Mouse (Mus musculus): ENCODE results near the gene 4632433K11Rik. TPM values are rescaled to one million over a fixed set of nuclear protein-coding genes. Genes with fewer than 3 reads are reported as not detected.
"Not testable (repeated sequence)": the region's sequence is repeated elsewhere in the genome, so short reads cannot be mapped to it uniquely, and the experiment has no call there.

Gene 4632433K11Rik
- polyA plus RNA-seq, 1 experiment from 2014 or later: not detected

- H3K9me3 ChIP-seq (ENCODE audit: control insufficient read depth, low read length): peaks cover 3% of the 10 kb centered on the region; the same call in 1 of the 2 replicates
- H3K4me2 ChIP-seq (ENCODE audit: low read depth, low read length, severe bottlenecking): no peak overlapping the region
- H3K4me3 ChIP-seq (ENCODE audit: low read depth, low read length): no peak overlapping the region
- peaks cover 10% of the 10 kb centered on the region for H3K4me1 ChIP-seq (replicated peaks; ENCODE audit: control insufficient read depth, insufficient read depth, low read length)
- ATAC-seq (replicated peaks; ENCODE audit: low FRiP score) (no peak), DNase-seq (ENCODE audit: low spot score) (no peak)
- no peak overlapping the region for H3K9ac ChIP-seq (ENCODE audit: low read length)
- H3K36me3 ChIP-seq (ENCODE audit: control insufficient read depth, insufficient read depth, low read length): no peaks in the 10 kb centered on the region
- no peaks in the 10 kb centered on the region for H3K27me3 ChIP-seq (ENCODE audit: control insufficient read depth, insufficient read depth, low read length)
- WGBS: 71% methylated on average over 2 of the region's 2 CpGs
- H3K27ac ChIP-seq (ENCODE audit: low read depth, low read length): no peak overlapping the region
Measured at GRCm38 (mm10) chr7:4999876-5000275, 34.0 kb upstream of the 4632433K11Rik start.

DNA sequence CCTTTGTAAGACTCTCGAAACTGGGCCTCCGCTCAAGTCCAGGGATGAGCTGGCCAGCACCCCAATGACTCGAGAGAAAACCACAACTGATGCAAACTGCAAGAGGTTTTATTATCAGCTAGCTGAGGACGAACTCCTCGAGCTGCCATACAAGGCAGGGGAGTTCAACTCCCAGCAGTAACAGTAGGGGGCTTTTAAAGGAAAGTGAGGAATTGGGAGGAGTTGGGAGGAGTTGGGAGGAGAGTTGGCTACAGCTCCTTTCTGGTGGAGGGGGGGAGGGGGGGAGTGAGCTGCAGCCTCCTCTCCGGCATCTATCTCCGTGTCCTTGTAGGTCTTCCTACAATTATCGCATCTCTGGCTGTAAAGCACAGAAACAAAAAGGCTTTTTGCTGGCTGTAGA, 31.0 kb upstream of the 4632433K11Rik start:
- DNase-seq (ENCODE audit: low spot score); H3K27me3 ChIP-seq (ENCODE audit: control insufficient read depth, insufficient read depth, low read length); H3K27ac ChIP-seq (ENCODE audit: low read depth, low read length); H3K36me3 ChIP-seq (ENCODE audit: control insufficient read depth, insufficient read depth, low read length); ATAC-seq (replicated peaks; ENCODE audit: low FRiP score); H3K4me1 ChIP-seq (replicated peaks; ENCODE audit: control insufficient read depth, insufficient read depth, low read length); H3K4me2 ChIP-seq (ENCODE audit: low read depth, low read length, severe bottlenecking); H3K9ac ChIP-seq (ENCODE audit: low read length); H3K9me3 ChIP-seq (ENCODE audit: control insufficient read depth, low read length); H3K4me3 ChIP-seq (ENCODE audit: low read depth, low read length): not testable (repeated sequence)
- 70% methylated on average over 8 of the region's 8 CpGs for WGBS

DNA sequence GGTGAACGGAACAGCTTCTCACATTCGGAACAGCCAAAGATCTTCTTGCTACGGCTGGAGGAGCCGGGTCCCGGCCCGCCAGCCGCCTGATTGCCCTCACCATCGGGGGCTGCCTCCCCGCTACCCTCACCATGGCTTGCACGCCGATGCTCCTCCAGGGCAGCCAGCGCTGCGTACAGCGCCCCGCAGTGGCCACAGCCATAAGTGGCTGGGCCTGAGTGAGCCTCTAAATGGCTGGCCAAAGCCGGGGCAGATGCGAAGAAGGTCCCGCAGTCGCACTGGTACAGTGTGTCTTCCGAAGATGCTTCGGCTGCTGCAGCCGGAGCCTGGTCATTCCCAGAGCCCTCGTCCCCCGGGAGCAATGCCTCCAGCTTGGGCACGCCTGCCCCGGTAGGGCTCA, 25.7 kb upstream of the 4632433K11Rik start:
- H3K36me3 ChIP-seq (ENCODE audit: control insufficient read depth, insufficient read depth, low read length): peaks cover 40% of the 10 kb centered on the region
- H3K9ac ChIP-seq (ENCODE audit: low read length): no peak overlapping the region
- 97% methylated on average over 26 of the region's 26 CpGs for WGBS

GRCm38 (mm10) chr7:5012681-5013513, 21.0 kb upstream of the 4632433K11Rik start:
- Histone ChIP-seq H3K4me1 (replicated peaks; ENCODE audit: control insufficient read depth, insufficient read depth, low read length) (peaks cover 3% of the 10 kb centered on the region), H3K36me3 (ENCODE audit: control insufficient read depth, insufficient read depth, low read length) (peaks cover 31% of the 10 kb centered on the region), H3K27ac (ENCODE audit: low read depth, low read length) (no peak overlapping the region), H3K9ac (ENCODE audit: low read length) (no peak overlapping the region; the same call in 1 of the 2 replicates), H3K9me3 (ENCODE audit: control insufficient read depth, low read length) (no peaks in the 10 kb centered on the region), H3K27me3 (ENCODE audit: control insufficient read depth, insufficient read depth, low read length) (no peaks in the 10 kb centered on the region), H3K4me2 (ENCODE audit: low read depth, low read length, severe bottlenecking) (peak overlapping the region; percentile 54; the same call in 1 of the 2 replicates), H3K4me3 (ENCODE audit: low read depth, low read length) (peak overlapping the region; percentile 60; the same call in 1 of the 2 replicates)
- 92% methylated on average over 27 of the region's 27 CpGs for WGBS
- no peak for ATAC-seq (replicated peaks; ENCODE audit: low FRiP score)
- no peak for DNase-seq (ENCODE audit: low spot score)

More for the DNA sequence above, 25.7 kb upstream of the 4632433K11Rik start:
- H3K27me3 ChIP-seq (ENCODE audit: control insufficient read depth, insufficient read depth, low read length): no peaks in the 10 kb centered on the region
- no peak overlapping the region for H3K4me3 ChIP-seq (ENCODE audit: low read depth, low read length)
- no peak for DNase-seq (ENCODE audit: low spot score)
- H3K4me2 ChIP-seq (ENCODE audit: low read depth, low read length, severe bottlenecking): no peak overlapping the region
- no peaks in the 10 kb centered on the region for H3K9me3 ChIP-seq (ENCODE audit: control insufficient read depth, low read length)
- peaks cover 2% of the 10 kb centered on the region; the same call in 1 of the 2 replicates for H3K4me1 ChIP-seq (replicated peaks; ENCODE audit: control insufficient read depth, insufficient read depth, low read length)
- no peak overlapping the region for H3K27ac ChIP-seq (ENCODE audit: low read depth, low read length)
- ATAC-seq (replicated peaks; ENCODE audit: low FRiP score): no peak; the same call in 1 of the 2 replicates

DNA sequence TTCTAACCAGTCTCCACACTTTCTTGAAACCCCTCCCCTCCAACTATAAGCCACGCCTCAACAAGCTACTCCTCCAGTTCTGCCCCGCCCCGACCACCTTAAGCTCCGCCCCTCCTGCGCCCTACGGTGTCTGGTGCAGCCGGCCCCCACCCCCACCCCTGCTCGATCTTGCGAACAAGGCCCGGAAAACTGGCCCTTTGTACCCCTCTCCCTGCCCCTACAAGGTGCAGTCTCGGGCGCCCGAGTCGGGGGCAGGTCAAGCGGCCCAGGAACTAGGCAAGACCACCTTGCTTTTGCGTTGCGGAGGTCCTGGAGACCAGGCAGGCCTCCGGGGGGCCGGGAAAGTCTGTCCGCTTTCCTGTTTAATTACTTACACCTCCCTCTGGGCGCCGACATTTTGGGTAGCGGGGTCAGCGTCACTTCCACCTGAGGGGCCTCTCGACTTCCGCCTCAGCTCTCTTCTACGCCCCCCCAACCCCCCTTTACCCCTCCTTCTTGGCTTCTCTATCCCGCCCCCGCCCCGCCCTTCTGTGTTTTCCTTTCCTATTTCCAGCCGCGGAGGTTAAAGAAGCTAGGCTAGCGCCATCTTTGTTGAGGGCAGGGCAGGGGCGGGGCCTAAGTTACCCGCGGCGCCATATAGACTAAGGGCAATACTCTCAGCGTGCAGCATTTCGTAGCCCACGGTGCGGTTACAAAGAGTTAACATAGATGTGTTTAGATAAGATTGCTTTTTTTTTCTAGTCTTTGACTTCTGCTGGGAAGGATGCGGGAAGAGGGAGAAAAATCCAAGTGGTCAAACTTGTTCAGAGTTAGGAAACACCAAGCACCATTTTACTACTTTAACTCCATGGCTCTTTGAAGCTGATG, 19.4 kb upstream of the 4632433K11Rik start, which contains the start of the genes Zfp524 and Fiz1:
Gene Zfp524, plus strand, starts transcription at position 165 of the 867 bp plus-strand sequence.
Gene Fiz1, minus strand, starts transcription at position 447 of the 867 bp plus-strand sequence.
- Histone ChIP-seq H3K4me1 (replicated peaks; ENCODE audit: control insufficient read depth, insufficient read depth, low read length) (peaks cover 3% of the 10 kb centered on the region), H3K27me3 (ENCODE audit: control insufficient read depth, insufficient read depth, low read length) (no peaks in the 10 kb centered on the region), H3K27ac (ENCODE audit: low read depth, low read length) (peak within 1 kb of the TSS; percentile 99), H3K9ac (ENCODE audit: low read length) (peak within 1 kb of the TSS; percentile 84), H3K36me3 (ENCODE audit: control insufficient read depth, insufficient read depth, low read length) (peaks cover 18% of the 10 kb centered on the region), H3K4me3 (ENCODE audit: low read depth, low read length) (peak within 1 kb of the TSS; percentile 60), H3K4me2 (ENCODE audit: low read depth, low read length, severe bottlenecking) (peak within 1 kb of the TSS; percentile 63), H3K9me3 (ENCODE audit: control insufficient read depth, low read length) (no peaks in the 10 kb centered on the region)
- ATAC-seq (replicated peaks; ENCODE audit: low FRiP score): peak; percentile 81
- DNase-seq (ENCODE audit: low spot score): peak; percentile 98
- under 1% methylated on average over 42 of the region's 42 CpGs for WGBS

- peak within 1 kb of the TSS; percentile 84 for H3K9ac ChIP-seq (ENCODE audit: low read length)
- ATAC-seq (replicated peaks; ENCODE audit: low FRiP score): peak; percentile 83
- H3K4me1 ChIP-seq (replicated peaks; ENCODE audit: control insufficient read depth, insufficient read depth, low read length): peaks cover 3% of the 10 kb centered on the region
- H3K36me3 ChIP-seq (ENCODE audit: control insufficient read depth, insufficient read depth, low read length): peaks cover 18% of the 10 kb centered on the region
- H3K4me3 ChIP-seq (ENCODE audit: low read depth, low read length): peak within 1 kb of the TSS; percentile 60
- H3K27me3 ChIP-seq (ENCODE audit: control insufficient read depth, insufficient read depth, low read length): no peaks in the 10 kb centered on the region
- WGBS: under 1% methylated on average over 57 of the region's 76 CpGs
- peak within 1 kb of the TSS; percentile 99 for H3K27ac ChIP-seq (ENCODE audit: low read depth, low read length)
- no peaks in the 10 kb centered on the region for H3K9me3 ChIP-seq (ENCODE audit: control insufficient read depth, low read length)
- peak within 1 kb of the TSS; percentile 63 for H3K4me2 ChIP-seq (ENCODE audit: low read depth, low read length, severe bottlenecking)
- peak; percentile 99 for DNase-seq (ENCODE audit: low spot score)
Measured at GRCm38 (mm10) chr7:5015118-5016001, 18.6 kb upstream of the 4632433K11Rik start, which contains the start of gene Gm44973. TSS of gene Gm44973 (plus strand) at chr7:5015496.

GRCm38 (mm10) chr7:5016057-5016456, 17.9 kb upstream of the 4632433K11Rik start:
- peak overlapping the region; percentile 60 for H3K4me3 ChIP-seq (ENCODE audit: low read depth, low read length)
- peaks cover 4% of the 10 kb centered on the region for H3K4me1 ChIP-seq (replicated peaks; ENCODE audit: control insufficient read depth, insufficient read depth, low read length)
- DNase-seq (ENCODE audit: low spot score) (no peak), ATAC-seq (replicated peaks; ENCODE audit: low FRiP score) (no peak)
- H3K9ac ChIP-seq (ENCODE audit: low read length): peak overlapping the region; percentile 84
- H3K36me3 ChIP-seq (ENCODE audit: control insufficient read depth, insufficient read depth, low read length): peaks cover 14% of the 10 kb centered on the region
- no peaks in the 10 kb centered on the region for H3K27me3 ChIP-seq (ENCODE audit: control insufficient read depth, insufficient read depth, low read length)
- 72% methylated on average over 3 of the region's 3 CpGs for WGBS
- H3K9me3 ChIP-seq (ENCODE audit: control insufficient read depth, low read length): no peaks in the 10 kb centered on the region
- H3K27ac ChIP-seq (ENCODE audit: low read depth, low read length): peak overlapping the region; percentile 99
- H3K4me2 ChIP-seq (ENCODE audit: low read depth, low read length, severe bottlenecking): peak overlapping the region; percentile 63

Data from forebrain, embryonic 11.5 days (tissue).